Mouse (Mus musculus): ENCODE data around the gene Frmpd1. TPM values are rescaled to one million over a fixed set of nuclear protein-coding genes. Genes with fewer than 3 reads are reported as not detected.
A peak's percentile ranks its signal among the peaks of the same experiment; 100 is the strongest.

The Frmpd1 gene
- polyA plus RNA-seq, 1 experiment from 2014 or later: 1.2 TPM

GRCm38 (mm10) chr4:45308046-45308445 lies 123.4 kb downstream of the Frmpd1 start:
- Histone ChIP-seq H3K4me1 (ENCODE audit: control insufficient read depth, insufficient read depth, low read length) (no peaks in the 10 kb centered on the region), H3K4me2 (ENCODE audit: low read depth, low read length) (no peak overlapping the region), H3K4me3 (ENCODE audit: low read depth, low read length) (no peak overlapping the region), H3K27me3 (ENCODE audit: control insufficient read depth, insufficient read depth, low read length) (no peaks in the 10 kb centered on the region), H3K9me3 (replicated peaks; ENCODE audit: control insufficient read depth, low read length) (no peaks in the 10 kb centered on the region), H3K27ac (replicated peaks; ENCODE audit: low read depth, low read length) (no peak overlapping the region), H3K36me3 (replicated peaks; ENCODE audit: control insufficient read depth, insufficient read depth, low read depth, low read length) (peaks cover 4% of the 10 kb centered on the region), H3K9ac (replicated peaks; ENCODE audit: low read length) (no peak overlapping the region)
- ATAC-seq (replicated peaks; ENCODE audit: insufficient number of reproducible peaks, low FRiP score, low TSS enrichment, low read depth) (no peak), DNase-seq (ENCODE audit: low spot score) (peak; percentile 53)
- 33% methylated on average over 11 of the region's 11 CpGs for WGBS

- DNase-seq (ENCODE audit: low spot score) (no peak), ATAC-seq (replicated peaks; ENCODE audit: insufficient number of reproducible peaks, low FRiP score, low TSS enrichment, low read depth) (no peak)
- Histone ChIP-seq H3K9ac (replicated peaks; ENCODE audit: low read length) (no peak overlapping the region), H3K27me3 (ENCODE audit: control insufficient read depth, insufficient read depth, low read length) (no peaks in the 10 kb centered on the region), H3K9me3 (replicated peaks; ENCODE audit: control insufficient read depth, low read length) (no peaks in the 10 kb centered on the region), H3K4me2 (ENCODE audit: low read depth, low read length) (no peak overlapping the region), H3K27ac (replicated peaks; ENCODE audit: low read depth, low read length) (no peak overlapping the region), H3K4me3 (ENCODE audit: low read depth, low read length) (no peak overlapping the region), H3K4me1 (ENCODE audit: control insufficient read depth, insufficient read depth, low read length) (no peaks in the 10 kb centered on the region), H3K36me3 (replicated peaks; ENCODE audit: control insufficient read depth, insufficient read depth, low read depth, low read length) (peaks cover 4% of the 10 kb centered on the region)
- WGBS: 87% methylated on average over 6 of the region's 6 CpGs
Observed at GRCm38 (mm10) chr4:45308606-45309005, 123.9 kb downstream of the Frmpd1 start.

GRCm38 (mm10) chr4:45311056-45311455 lies 126.4 kb downstream of the Frmpd1 start:
- DNase-seq (ENCODE audit: low spot score) (no peak), ATAC-seq (replicated peaks; ENCODE audit: insufficient number of reproducible peaks, low FRiP score, low TSS enrichment, low read depth) (no peak)
- Histone ChIP-seq H3K4me1 (ENCODE audit: control insufficient read depth, insufficient read depth, low read length) (no peaks in the 10 kb centered on the region), H3K4me3 (ENCODE audit: low read depth, low read length) (no peak overlapping the region), H3K27ac (replicated peaks; ENCODE audit: low read depth, low read length) (no peak overlapping the region), H3K36me3 (replicated peaks; ENCODE audit: control insufficient read depth, insufficient read depth, low read depth, low read length) (peaks cover 4% of the 10 kb centered on the region), H3K4me2 (ENCODE audit: low read depth, low read length) (no peak overlapping the region), H3K27me3 (ENCODE audit: control insufficient read depth, insufficient read depth, low read length) (no peaks in the 10 kb centered on the region), H3K9ac (replicated peaks; ENCODE audit: low read length) (no peak overlapping the region), H3K9me3 (replicated peaks; ENCODE audit: control insufficient read depth, low read length) (no peaks in the 10 kb centered on the region)
- 89% methylated on average over 2 of the region's 2 CpGs for WGBS

GRCm38 (mm10) chr4:45320159-45320816 lies 135.6 kb downstream of the Frmpd1 start:
- ATAC-seq (replicated peaks; ENCODE audit: insufficient number of reproducible peaks, low FRiP score, low TSS enrichment, low read depth) (peak; percentile 67), DNase-seq (ENCODE audit: low spot score) (peak; percentile 88)
- Histone ChIP-seq H3K4me3 (ENCODE audit: low read depth, low read length) (peak overlapping the region; percentile 95), H3K9ac (replicated peaks; ENCODE audit: low read length) (peak overlapping the region; percentile 90), H3K4me1 (ENCODE audit: control insufficient read depth, insufficient read depth, low read length) (no peaks in the 10 kb centered on the region), H3K27me3 (ENCODE audit: control insufficient read depth, insufficient read depth, low read length) (no peaks in the 10 kb centered on the region), H3K9me3 (replicated peaks; ENCODE audit: control insufficient read depth, low read length) (no peaks in the 10 kb centered on the region), H3K36me3 (replicated peaks; ENCODE audit: control insufficient read depth, insufficient read depth, low read depth, low read length) (no peaks in the 10 kb centered on the region; the same call in 1 of the 2 replicates), H3K4me2 (ENCODE audit: low read depth, low read length) (peak overlapping the region; percentile 61), H3K27ac (replicated peaks; ENCODE audit: low read depth, low read length) (peak overlapping the region; percentile 65)
- under 1% methylated on average over 56 of the region's 56 CpGs for WGBS

GRCm38 (mm10) chr4:45331139-45331538 lies 146.5 kb downstream of the Frmpd1 start:
- 86% methylated on average over 7 of the region's 7 CpGs for WGBS
- ATAC-seq (replicated peaks; ENCODE audit: insufficient number of reproducible peaks, low FRiP score, low TSS enrichment, low read depth): no peak

GRCm38 (mm10) chr4:45332466-45332865 lies 147.8 kb downstream of the Frmpd1 start:
- no peak for DNase-seq (ENCODE audit: low spot score)
- H3K4me2 ChIP-seq (ENCODE audit: low read depth, low read length): no peak overlapping the region
- H3K27ac ChIP-seq (replicated peaks; ENCODE audit: low read depth, low read length): no peak overlapping the region
- no peak for ATAC-seq (replicated peaks; ENCODE audit: insufficient number of reproducible peaks, low FRiP score, low TSS enrichment, low read depth)
- H3K9me3 ChIP-seq (replicated peaks; ENCODE audit: control insufficient read depth, low read length): no peaks in the 10 kb centered on the region
- no peaks in the 10 kb centered on the region for H3K4me1 ChIP-seq (ENCODE audit: control insufficient read depth, insufficient read depth, low read length)
- H3K4me3 ChIP-seq (ENCODE audit: low read depth, low read length): no peak overlapping the region
- whole genome bisulfite sequencing: 74% methylated on average over 3 of the region's 3 CpGs
- no peaks in the 10 kb centered on the region for H3K36me3 ChIP-seq (replicated peaks; ENCODE audit: control insufficient read depth, insufficient read depth, low read depth, low read length)
- no peaks in the 10 kb centered on the region for H3K27me3 ChIP-seq (ENCODE audit: control insufficient read depth, insufficient read depth, low read length)
- H3K9ac ChIP-seq (replicated peaks; ENCODE audit: low read length): no peak overlapping the region

More at GRCm38 (mm10) chr4:45331139-45331538, 146.5 kb downstream of the Frmpd1 start:
- Histone ChIP-seq H3K4me3 (ENCODE audit: low read depth, low read length) (no peak overlapping the region), H3K9me3 (replicated peaks; ENCODE audit: control insufficient read depth, low read length) (no peaks in the 10 kb centered on the region), H3K4me2 (ENCODE audit: low read depth, low read length) (no peak overlapping the region), H3K36me3 (replicated peaks; ENCODE audit: control insufficient read depth, insufficient read depth, low read depth, low read length) (no peaks in the 10 kb centered on the region), H3K27ac (replicated peaks; ENCODE audit: low read depth, low read length) (no peak overlapping the region), H3K9ac (replicated peaks; ENCODE audit: low read length) (no peak overlapping the region), H3K27me3 (ENCODE audit: control insufficient read depth, insufficient read depth, low read length) (no peaks in the 10 kb centered on the region), H3K4me1 (ENCODE audit: control insufficient read depth, insufficient read depth, low read length) (no peaks in the 10 kb centered on the region)
- no peak for DNase-seq (ENCODE audit: low spot score)

Other genes starting within 250 kb of the Frmpd1 start
- gene Grhpr, start 203.5 kb upstream of the Frmpd1 start, polyA plus RNA-seq (2014; fragmentation: Nextera tagmentation; extraction: Ambion mirVana): 43.9 and 47.0 TPM in 2 replicates
- 41.5 and 42.5 TPM in 2 replicates for gene Zbtb5, start 172.5 kb upstream of the Frmpd1 start, polyA plus RNA-seq (2014; fragmentation: Nextera tagmentation; extraction: Ambion mirVana)
- gene Polr1e, start 166.3 kb upstream of the Frmpd1 start, polyA plus RNA-seq (2014; fragmentation: Nextera tagmentation; extraction: Ambion mirVana): 59.8 and 61.1 TPM in 2 replicates
- gene Fbxo10, start 100.3 kb upstream of the Frmpd1 start, polyA plus RNA-seq (2014; fragmentation: Nextera tagmentation; extraction: Ambion mirVana): 6.5 and 7.7 TPM in 2 replicates
- gene Tomm5, start 76.8 kb upstream of the Frmpd1 start, polyA plus RNA-seq (2014; fragmentation: Nextera tagmentation; extraction: Ambion mirVana): 200 and 211 TPM in 2 replicates
- 20.5 and 22.3 TPM in 2 replicates for gene Trmt10b, start 112.3 kb downstream of the Frmpd1 start, polyA plus RNA-seq (2014; fragmentation: Nextera tagmentation; extraction: Ambion mirVana)
- gene Dcaf10, start 157.2 kb downstream of the Frmpd1 start, polyA plus RNA-seq (2014; fragmentation: Nextera tagmentation; extraction: Ambion mirVana): 15.6 and 15.9 TPM in 2 replicates
- gene Exosc3, start 157.9 kb downstream of the Frmpd1 start, polyA plus RNA-seq (2014; fragmentation: Nextera tagmentation; extraction: Ambion mirVana): 97.1 and 100 TPM in 2 replicates
- gene Slc25a51, start 223.9 kb downstream of the Frmpd1 start, polyA plus RNA-seq (2014; fragmentation: Nextera tagmentation; extraction: Ambion mirVana): 72.1 and 78.6 TPM in 2 replicates

All from embryonic facial prominence, embryonic 11.5 days (tissue).